Mouse (Mus musculus) heart, postnatal 0 days (tissue): ENCODE data around the gene Trpm4.

Experiments used
- CTCF ChIP-seq: IDR thresholded peaks from 2 replicates; pipeline ENCODE4 v1.5.1; 2016; ENCODE audit warnings: antibody characterized with exemption, control low read depth, low read depth
- EP300 ChIP-seq: IDR thresholded peaks from 2 replicates; pipeline ENCODE4 v1.6.1; 2016; ENCODE audit warnings: antibody characterized with exemption, low read depth

GRCm38 (mm10) chr7:45355318-45356020, 21.9 kb upstream of the Trpm4 start:
- TF ChIP-seq CTCF (no peak), EP300 (no peak)
